Mouse (Mus musculus) MEL (cell line): Measurements from ENCODE around the gene 1600002K03Rik. TPM values are rescaled to one million over a fixed set of nuclear protein-coding genes. Genes with fewer than 3 reads are reported as not detected.

Source experiments
- DNase-seq: peaks from one replicate; pipeline ENCODE4 v3.0.0; 2011; ENCODE audit warnings: low read depth, low spot score
- H3K27ac ChIP-seq: 2 replicates; pipeline ENCODE4 v1.5.1; 2012; ENCODE audit warnings: low read depth, mild to moderate bottlenecking, control low read depth, low read length, moderate library complexity; ENCODE audit not compliant: control insufficient read depth
- H3K27me3 ChIP-seq, 2 experiments: fragments of 150-350 bp in 1 of 2; sonication (generic) in 1 of 2; 2 replicates each; pipeline ENCODE4 v1.6.1; 2012; ENCODE audit warnings: low read length in 2 of 2, mild to moderate bottlenecking in 2 of 2, improper control_type of control experiment in 1 of 2, moderate library complexity in 1 of 2; ENCODE audit not compliant: insufficient read depth in 2 of 2, control insufficient read depth in 1 of 2
- H3K36me3 ChIP-seq, 2 experiments: 2 replicates each; pipeline ENCODE4 v1.6.1; 2012 to 2014; ENCODE audit warnings: low read length in 2 of 2, improper control_type of control experiment in 1 of 2, inconsistent platforms in 1 of 2, mild to moderate bottlenecking in 1 of 2; ENCODE audit not compliant: insufficient read depth in 2 of 2, control insufficient read depth in 1 of 2
- H3K4me1 ChIP-seq, 2 experiments: fragments of 150-350 bp in 1 of 2; sonication (generic) in 1 of 2; 2 replicates each; pipeline ENCODE4 v1.6.1; 2012; ENCODE audit warnings: low read length in 2 of 2, improper control_type of control experiment in 1 of 2, mild to moderate bottlenecking in 1 of 2; ENCODE audit not compliant: insufficient read depth in 2 of 2, control insufficient read depth in 1 of 2
- H3K4me3 ChIP-seq, 2 experiments: fragments of 150-350 bp in 1 of 2; sonication (generic) in 1 of 2; 2 replicates each; pipeline ENCODE4 v1.5.1; 2012; ENCODE audit warnings: low read depth in 2 of 2, low read length in 2 of 2, mild to moderate bottlenecking in 2 of 2, moderate library complexity in 2 of 2, control low read depth in 1 of 2, improper control_type of control experiment in 1 of 2; ENCODE audit not compliant: control insufficient read depth in 1 of 2, insufficient read depth in 1 of 2
- H3K79me2 ChIP-seq: 2 replicates; pipeline ENCODE4 v1.6.1; 2012; ENCODE audit warnings: mild to moderate bottlenecking, low read length, moderate library complexity; ENCODE audit not compliant: control insufficient read depth, poor library complexity, insufficient read depth
- H3K9ac ChIP-seq: 2 replicates; pipeline ENCODE4 v1.6.1; 2012; ENCODE audit warnings: low read depth, mild to moderate bottlenecking, control low read depth, low read length, moderate library complexity; ENCODE audit not compliant: control insufficient read depth, poor library complexity, severe bottlenecking
- H3K9me3 ChIP-seq: fragments of 150-350 bp; sonication (generic); replicated peaks from 2 replicates; pipeline ENCODE4 v1.6.1; 2012; ENCODE audit warnings: mild to moderate bottlenecking, low read length, improper control_type of control experiment, moderate library complexity; ENCODE audit not compliant: insufficient read depth
- BHLHE40 ChIP-seq: IDR thresholded peaks from 2 replicates; pipeline ENCODE4 v1.6.1; 2012; ENCODE audit warnings: low read depth, mild to moderate bottlenecking, inconsistent platforms, low read length, improper control_type of control experiment, borderline replicate concordance
- CHD1 ChIP-seq: IDR thresholded peaks from 2 replicates; pipeline ENCODE4 v1.6.1; 2012; ENCODE audit warnings: low read depth, mild to moderate bottlenecking, inconsistent platforms, low read length, improper control_type of control experiment
- CTCF ChIP-seq, 3 experiments: IDR thresholded peaks in 2 of 3; conservative IDR thresholded peaks in 1 of 3; 2 replicates each; pipeline ENCODE4 v1.5.1; 2011 to 2012; ENCODE audit warnings: low read length in 3 of 3, low read depth in 2 of 3, mild to moderate bottlenecking in 2 of 3, improper control_type of control experiment in 1 of 3, inconsistent platforms in 1 of 3, mixed read lengths in 1 of 3, moderate library complexity in 1 of 3; ENCODE audit not compliant: control insufficient read depth in 1 of 3, insufficient read depth in 1 of 3, poor library complexity in 1 of 3, severe bottlenecking in 1 of 3
- E2F4 ChIP-seq: IDR thresholded peaks from 2 replicates; pipeline ENCODE4 v1.6.1; 2011; ENCODE audit warnings: low read depth, low read length, improper control_type of control experiment, borderline replicate concordance
- GABPA ChIP-seq: IDR thresholded peaks from 2 replicates; pipeline ENCODE4 v1.6.1; 2012; ENCODE audit warnings: low read depth, mild to moderate bottlenecking, inconsistent platforms, low read length, improper control_type of control experiment, moderate library complexity
- MAFK ChIP-seq: IDR thresholded peaks from 2 replicates; pipeline ENCODE4 v1.6.1; 2011; ENCODE audit warnings: low read depth, mild to moderate bottlenecking, low read length, improper control_type of control experiment, borderline replicate concordance
- MAX ChIP-seq: IDR thresholded peaks from 2 replicates; pipeline ENCODE4 v1.6.1; 2011; ENCODE audit warnings: low read length, improper control_type of control experiment
- MAZ ChIP-seq: IDR thresholded peaks from 2 replicates; pipeline ENCODE4 v1.6.1; 2012; ENCODE audit warnings: low read depth, mild to moderate bottlenecking, inconsistent platforms, low read length, improper control_type of control experiment
- MEF2A ChIP-seq: IDR thresholded peaks from 2 replicates; pipeline ENCODE4 v1.6.1; 2014; ENCODE audit warnings: low read depth, mild to moderate bottlenecking, inconsistent platforms, low read length, improper control_type of control experiment; ENCODE audit not compliant: poor library complexity, insufficient replicate concordance, severe bottlenecking; ENCODE audit errors: extremely low read depth
- MXI1 ChIP-seq: IDR thresholded peaks from 2 replicates; pipeline ENCODE4 v1.6.1; 2011; ENCODE audit warnings: mild to moderate bottlenecking, low read depth, low read length, improper control_type of control experiment
- MYB ChIP-seq: IDR thresholded peaks from 2 replicates; pipeline ENCODE4 v1.6.1; 2011; ENCODE audit warnings: mild to moderate bottlenecking, low read depth, low read length, improper control_type of control experiment
- NRF1 ChIP-seq: IDR thresholded peaks from 2 replicates; pipeline ENCODE4 v1.6.1; 2014; ENCODE audit warnings: low read depth, mild to moderate bottlenecking, inconsistent platforms, low read length, improper control_type of control experiment, moderate library complexity; ENCODE audit not compliant: poor library complexity, insufficient read depth, severe bottlenecking
- POLR2A ChIP-seq, 2 experiments: IDR thresholded peaks; 2 replicates each; pipeline ENCODE4 v1.6.1; 2011 to 2012; ENCODE audit warnings: low read length in 2 of 2, mild to moderate bottlenecking in 2 of 2, control low read depth in 1 of 2, improper control_type of control experiment in 1 of 2, low read depth in 1 of 2, moderate library complexity in 1 of 2; ENCODE audit not compliant: control insufficient read depth in 1 of 2, insufficient read depth in 1 of 2, poor library complexity in 1 of 2
- POLR2AphosphoS5 ChIP-seq: IDR thresholded peaks from 2 replicates; pipeline ENCODE4 v1.6.1; 2012; ENCODE audit warnings: low read depth, borderline replicate concordance, mild to moderate bottlenecking, inconsistent platforms, low read length, moderate library complexity, mixed read lengths
- RAD21 ChIP-seq: IDR thresholded peaks from 2 replicates; pipeline ENCODE4 v1.6.1; 2011; ENCODE audit warnings: mild to moderate bottlenecking, low read depth, low read length, improper control_type of control experiment
- SIN3A ChIP-seq: IDR thresholded peaks from 2 replicates; pipeline ENCODE4 v1.6.1; 2012; ENCODE audit warnings: low read length, improper control_type of control experiment, inconsistent platforms
- UBTF ChIP-seq: IDR thresholded peaks from 2 replicates; pipeline ENCODE4 v1.6.1; 2012; ENCODE audit warnings: low read depth, mild to moderate bottlenecking, inconsistent platforms, low read length, improper control_type of control experiment, moderate library complexity, borderline replicate concordance; ENCODE audit not compliant: insufficient read depth
- USF1 ChIP-seq: IDR thresholded peaks from 2 replicates; pipeline ENCODE4 v1.6.1; 2014; ENCODE audit warnings: low read depth, mild to moderate bottlenecking, inconsistent platforms, low read length, improper control_type of control experiment, moderate library complexity
- USF2 ChIP-seq, 2 experiments: IDR thresholded peaks; 2 replicates each; pipeline ENCODE4 v1.6.1; 2011 to 2012; ENCODE audit warnings: improper control_type of control experiment in 2 of 2, low read length in 2 of 2, borderline replicate concordance in 1 of 2, inconsistent platforms in 1 of 2, low read depth in 1 of 2, mild to moderate bottlenecking in 1 of 2; ENCODE audit not compliant: insufficient read depth in 1 of 2
- ZKSCAN1 ChIP-seq: IDR thresholded peaks from 2 replicates; pipeline ENCODE4 v1.6.1; 2012; ENCODE audit warnings: low read depth, mild to moderate bottlenecking, inconsistent platforms, low read length, improper control_type of control experiment, moderate library complexity
- ZNF384 ChIP-seq: IDR thresholded peaks from 2 replicates; pipeline ENCODE4 v1.6.1; 2012; ENCODE audit warnings: low read depth, mild to moderate bottlenecking, inconsistent platforms, low read length, improper control_type of control experiment
- polyA plus RNA-seq, 2 experiments: library from polyadenylated mRNA; stranded (reverse) in 1 of 2; unstranded in 1 of 2; fragments of >175 nt in 1 of 2; fragments of >200 nt in 1 of 2; gene quantifications; 2 replicates each; pipeline versions ENCODE4 v1.2.1 to v1.2.4; 2012; ENCODE audit warnings: low replicate concordance in 2 of 2, low read depth in 1 of 2; ENCODE audit not compliant: insufficient read length in 2 of 2, insufficient read depth in 1 of 2, missing spikeins in 1 of 2
- total RNA-seq: library from RNA; depleted of rRNA; stranded (reverse); fragments of 300-350 nt; gene quantifications from 2 replicates; pipeline ENCODE4 v1.2.3, GENCODE M21; 2012

The 1600002K03Rik gene
- total and polyA plus RNA-seq, 3 experiments: 11.4 to 16.9 TPM; not detected in 1

- TF ChIP-seq ZNF384: no peak
- TF ChIP-seq NRF1: no peak
- no peak for TF ChIP-seq MXI1
- TF ChIP-seq E2F4: no peak
- TF ChIP-seq BHLHE40: no peak
- peak; percentile 62 to 85 (median 77) for TF ChIP-seq CTCF (IDR thresholded peaks at IDR 0.05 in 2 of 3, conservative IDR thresholded peaks at IDR 0.05 in 1 of 3; ENCODE audit: control insufficient read depth in 1 of 3, insufficient read depth in 1 of 3, low read depth in 2 of 3, low read length in 3 of 3, poor library complexity in 1 of 3, severe bottlenecking in 1 of 3)
- no peak for TF ChIP-seq CHD1
- no peak for TF ChIP-seq GABPA
These were observed 3.0 kb downstream of the 1600002K03Rik start (continued) for GRCm38 (mm10) chr10:80175536-80176269.

GRCm38 (mm10) chr10:80176270-80176834, 3.6 kb downstream of the 1600002K03Rik start:
- H3K9ac ChIP-seq: no peak overlapping the region
- H3K27ac ChIP-seq: no peak overlapping the region
- TF ChIP-seq MAX (no peak), USF1 (no peak), MYB (no peak), MEF2A (no peak), E2F4 (no peak), SIN3A (no peak), UBTF (no peak), CHD1 (no peak), MAFK (no peak), RAD21 (no peak), POLR2A (IDR thresholded peaks at IDR 0.05; ENCODE audit: control insufficient read depth in 1 of 2, insufficient read depth in 1 of 2, low read depth in 1 of 2, low read length in 2 of 2, poor library complexity in 1 of 2) (no peak), NRF1 (no peak), MAZ (no peak), MXI1 (no peak), ZKSCAN1 (no peak), USF2 (IDR thresholded peaks at IDR 0.05; ENCODE audit: borderline replicate concordance in 1 of 2, insufficient read depth in 1 of 2, low read depth in 1 of 2, low read length in 2 of 2) (no peak), POLR2AphosphoS5 (no peak)
- peaks cover 0 to 6% of the 10 kb centered on the region in 2 experiments; a peak in 1 of 4 replicates for H3K4me1 ChIP-seq
- H3K36me3 ChIP-seq: peaks cover 0 to 8% of the 10 kb centered on the region in 2 experiments; a peak in 2 of 4 replicates
- H3K79me2 ChIP-seq: peaks cover 4% of the 10 kb centered on the region; the same call in 1 of the 2 replicates
- H3K27me3 ChIP-seq: peaks cover 9 to 12% of the 10 kb centered on the region in 2 experiments
- H3K9me3 ChIP-seq: no peaks in the 10 kb centered on the region
- no peak for DNase-seq
- no peak overlapping the region for H3K4me3 ChIP-seq
